Mouse (Mus musculus) heart, embryonic 13.5 days (tissue): ENCODE measurements around the gene Top1. TPM values are rescaled to one million over a fixed set of nuclear protein-coding genes. Genes with fewer than 3 reads are reported as not detected.
A peak's percentile ranks its signal among the peaks of the same experiment; 100 is the strongest.

Source experiments
- ATAC-seq: fragments of 200-750 bp; cut with Nextera tagmentation; 2 replicates; pipeline ENCODE4 v1.8.0; 2017; ENCODE audit warnings: moderate TSS enrichment; ENCODE audit not compliant: insufficient number of reproducible peaks, low FRiP score, low TSS enrichment; ENCODE audit errors: extremely low read depth
- H3K27ac ChIP-seq: fragments of 300-500 bp; sonication (generic); replicated peaks from 2 replicates; pipeline ENCODE4 v1.5.1; 2015; ENCODE audit warnings: moderate library complexity, mild to moderate bottlenecking, inconsistent platforms
- H3K27me3 ChIP-seq: fragments of 300-500 bp; sonication (generic); replicated peaks from 2 replicates; pipeline ENCODE4 v1.6.1; 2015; ENCODE audit warnings: mild to moderate bottlenecking, inconsistent platforms
- H3K36me3 ChIP-seq: fragments of 300-500 bp; sonication (generic); 2 replicates; pipeline ENCODE4 v1.6.1; 2015; ENCODE audit warnings: mild to moderate bottlenecking, inconsistent platforms
- H3K4me1 ChIP-seq: fragments of 300-500 bp; sonication (generic); 2 replicates; pipeline ENCODE4 v1.6.1; 2015; ENCODE audit warnings: inconsistent platforms
- H3K4me2 ChIP-seq: fragments of 300-500 bp; sonication (generic); 2 replicates; pipeline ENCODE4 v1.6.1; 2015; ENCODE audit warnings: inconsistent platforms, mild to moderate bottlenecking, moderate library complexity
- H3K4me3 ChIP-seq: fragments of 300-500 bp; sonication (generic); 2 replicates; pipeline ENCODE4 v1.5.1; 2015; ENCODE audit warnings: moderate library complexity, mild to moderate bottlenecking, inconsistent platforms
- H3K9ac ChIP-seq: fragments of 300-500 bp; sonication (generic); 2 replicates; pipeline ENCODE4 v1.6.1; 2015; ENCODE audit warnings: inconsistent platforms, mild to moderate bottlenecking, moderate library complexity
- H3K9me3 ChIP-seq: fragments of 300-500 bp; sonication (generic); 2 replicates; pipeline ENCODE4 v1.6.1; 2016; ENCODE audit warnings: inconsistent platforms
- WGBS: fragments of 180-500 bp; shearing (Covaris S2); methylation state at CpG from one replicate; pipeline ENCODE4 v1.1.7; 2015; ENCODE audit warnings: mixed read lengths; 5-methylcytosine and 5-hydroxymethylcytosine counted together
- polyA plus RNA-seq: library from polyadenylated mRNA; unstranded; fragments of >200 nt; fragmentation: Nextera tagmentation; extraction: Ambion mirVana; gene quantifications from 2 replicates; pipeline ENCODE4 v1.2.1, GENCODE M21; 2015

Top1 gene
- polyA plus RNA-seq, 1 experiment from 2014 or later, result 44.9 TPM

- 68% methylated on average over 6 of the region's 6 CpGs for WGBS
- 0 out of 2 replicates have a peak overlapping the region, but pooled peaks have one; percentile 16 for H3K4me3 ChIP-seq
- H3K36me3 ChIP-seq, result no peaks in the 10 kb centered on the region
- H3K9me3 ChIP-seq, result no peaks in the 10 kb centered on the region
- no peak overlapping the region for H3K9ac ChIP-seq
- H3K4me2 ChIP-seq, result peak overlapping the region; percentile 47
- no peak for ATAC-seq
- peaks cover 42% of the 10 kb centered on the region for H3K4me1 ChIP-seq
- H3K27me3 ChIP-seq, result no peaks in the 10 kb centered on the region
- peak overlapping the region; percentile 69 for H3K27ac ChIP-seq
Observed at GRCm38 (mm10) chr2:160620279-160620963, 25.3 kb upstream of the Top1 start.

- no peaks in the 10 kb centered on the region for H3K36me3 ChIP-seq
- no peak for ATAC-seq
- H3K27ac ChIP-seq, result peak overlapping the region; percentile 69
- H3K4me2 ChIP-seq, result no peak overlapping the region
- 76% methylated on average over 11 of the region's 11 CpGs for WGBS
- no peak overlapping the region for H3K4me3 ChIP-seq
- peaks cover 42% of the 10 kb centered on the region for H3K4me1 ChIP-seq
- no peaks in the 10 kb centered on the region for H3K27me3 ChIP-seq
- H3K9ac ChIP-seq, result no peak overlapping the region
- H3K9me3 ChIP-seq, result no peaks in the 10 kb centered on the region
Observed at GRCm38 (mm10) chr2:160621001-160621448, 24.7 kb upstream of the Top1 start.

GRCm38 (mm10) chr2:160621661-160622211 is 24.0 kb upstream of the Top1 start:
- H3K4me1 ChIP-seq, result peaks cover 42% of the 10 kb centered on the region
- peak overlapping the region; percentile 69 for H3K27ac ChIP-seq
- H3K36me3 ChIP-seq, result no peaks in the 10 kb centered on the region
- WGBS, result 44% methylated on average over 5 of the region's 5 CpGs
- H3K27me3 ChIP-seq, result no peaks in the 10 kb centered on the region
- H3K9me3 ChIP-seq, result no peaks in the 10 kb centered on the region
- peak overlapping the region; percentile 28; the same call in 1 of the 2 replicates for H3K4me2 ChIP-seq
- H3K9ac ChIP-seq, result no peak overlapping the region
- no peak for ATAC-seq
- H3K4me3 ChIP-seq, result no peak overlapping the region

- Histone ChIP-seq H3K4me1 (peaks cover 42% of the 10 kb centered on the region), H3K9me3 (no peaks in the 10 kb centered on the region), H3K27ac (peak overlapping the region; percentile 69), H3K27me3 (no peaks in the 10 kb centered on the region), H3K9ac (no peak overlapping the region), H3K4me2 (no peak overlapping the region), H3K36me3 (no peaks in the 10 kb centered on the region), H3K4me3 (no peak overlapping the region)
- ATAC-seq, result no peak
- WGBS, result 83% methylated on average over 3 of the region's 3 CpGs
Observed at GRCm38 (mm10) chr2:160622646-160623045, 23.0 kb upstream of the Top1 start.

- 34% methylated on average over 3 of the region's 3 CpGs for WGBS
- peaks cover 40% of the 10 kb centered on the region for H3K4me1 ChIP-seq
- H3K9me3 ChIP-seq, result no peaks in the 10 kb centered on the region
- ATAC-seq, result no peak
- no peaks in the 10 kb centered on the region for H3K27me3 ChIP-seq
- no peak overlapping the region for H3K9ac ChIP-seq
- H3K36me3 ChIP-seq, result no peaks in the 10 kb centered on the region
- H3K4me2 ChIP-seq, result no peak overlapping the region
- no peak overlapping the region for H3K4me3 ChIP-seq
- no peak overlapping the region for H3K27ac ChIP-seq
Observed at GRCm38 (mm10) chr2:160623745-160624144, 21.9 kb upstream of the Top1 start.

GRCm38 (mm10) chr2:160627207-160628025 is 18.3 kb upstream of the Top1 start:
- Histone ChIP-seq H3K9me3 (no peaks in the 10 kb centered on the region), H3K4me2 (no peak overlapping the region), H3K4me1 (0 out of 2 replicates have a peak, but pooled peaks cover 4% of the 10 kb centered on the region), H3K4me3 (no peak overlapping the region), H3K27ac (no peak overlapping the region), H3K36me3 (no peaks in the 10 kb centered on the region), H3K9ac (no peak overlapping the region), H3K27me3 (no peaks in the 10 kb centered on the region)
- no peak for ATAC-seq
- WGBS, result 81% methylated on average over 11 of the region's 11 CpGs

- no peak for ATAC-seq
- no peak overlapping the region for H3K4me3 ChIP-seq
- no peaks in the 10 kb centered on the region for H3K27me3 ChIP-seq
- H3K4me1 ChIP-seq, result 0 out of 2 replicates have a peak, but pooled peaks cover 4% of the 10 kb centered on the region
- H3K9me3 ChIP-seq, result no peaks in the 10 kb centered on the region
- no peak overlapping the region for H3K27ac ChIP-seq
- H3K4me2 ChIP-seq, result no peak overlapping the region
- 85% methylated on average over 4 of the region's 5 CpGs for WGBS
- H3K9ac ChIP-seq, result no peak overlapping the region
- H3K36me3 ChIP-seq, result no peaks in the 10 kb centered on the region
Observed at GRCm38 (mm10) chr2:160628055-160628454, 17.6 kb upstream of the Top1 start.

- WGBS, result 78% methylated on average over 12 of the region's 12 CpGs
- no peak for ATAC-seq
- no peak overlapping the region for H3K4me2 ChIP-seq
- H3K4me1 ChIP-seq, result 0 out of 2 replicates have a peak, but pooled peaks cover 3% of the 10 kb centered on the region
- no peaks in the 10 kb centered on the region for H3K27me3 ChIP-seq
- no peak overlapping the region for H3K27ac ChIP-seq
- no peaks in the 10 kb centered on the region for H3K36me3 ChIP-seq
- H3K9me3 ChIP-seq, result no peaks in the 10 kb centered on the region
- H3K4me3 ChIP-seq, result no peak overlapping the region
- no peak overlapping the region for H3K9ac ChIP-seq
Observed at GRCm38 (mm10) chr2:160628666-160629527, 16.8 kb upstream of the Top1 start.

- WGBS, result 89% methylated on average over 8 of the region's 8 CpGs
- H3K4me3 ChIP-seq, result no peak overlapping the region
- no peak for ATAC-seq
- no peak overlapping the region for H3K4me2 ChIP-seq
- H3K27ac ChIP-seq, result no peak overlapping the region
- no peaks in the 10 kb centered on the region for H3K9me3 ChIP-seq
- no peaks in the 10 kb centered on the region for H3K36me3 ChIP-seq
- H3K4me1 ChIP-seq, result no peaks in the 10 kb centered on the region
- H3K9ac ChIP-seq, result no peak overlapping the region
- H3K27me3 ChIP-seq, result no peaks in the 10 kb centered on the region
Observed at GRCm38 (mm10) chr2:160629528-160629830, 16.2 kb upstream of the Top1 start.

- H3K4me3 ChIP-seq, result no peak overlapping the region
- no peaks in the 10 kb centered on the region for H3K36me3 ChIP-seq
- WGBS, result 70% methylated on average over 9 of the region's 9 CpGs
- ATAC-seq, result no peak
- H3K27ac ChIP-seq, result no peak overlapping the region
- H3K9me3 ChIP-seq, result no peaks in the 10 kb centered on the region
- no peaks in the 10 kb centered on the region for H3K4me1 ChIP-seq
- no peak overlapping the region for H3K4me2 ChIP-seq
- no peak overlapping the region for H3K9ac ChIP-seq
- no peaks in the 10 kb centered on the region for H3K27me3 ChIP-seq
Observed at GRCm38 (mm10) chr2:160630872-160631597, 14.7 kb upstream of the Top1 start.
